Mouse (Mus musculus) ES-E14 (cell line): ENCODE results near the gene Izumo1r. TPM values are rescaled to one million over a fixed set of nuclear protein-coding genes. Genes with fewer than 3 reads are reported as not detected.

Source experiments
- DNase-seq: peaks from one replicate; pipeline ENCODE4 v3.0.0-alpha.2; 2013; ENCODE audit warnings: low read depth, low spot score
- H3K27ac ChIP-seq: 2 replicates; pipeline ENCODE4 v1.5.1; 2012; ENCODE audit warnings: low read depth, mild to moderate bottlenecking, low read length, moderate library complexity, mixed read lengths; ENCODE audit not compliant: poor library complexity, insufficient read depth, severe bottlenecking
- H3K36me3 ChIP-seq: 2 replicates; pipeline ENCODE4 v1.6.1; 2012; ENCODE audit warnings: mild to moderate bottlenecking, low read length, moderate library complexity, mixed read lengths; ENCODE audit not compliant: control insufficient read depth, poor library complexity, insufficient read depth, severe bottlenecking
- H3K4me1 ChIP-seq, 2 experiments: fragments of 150-350 bp in 1 of 2; sonication (generic) in 1 of 2; 2 replicates each; pipeline ENCODE4 v1.6.1; 2012; ENCODE audit warnings: low read length in 2 of 2, mild to moderate bottlenecking in 1 of 2, mixed read lengths in 1 of 2; ENCODE audit not compliant: control insufficient read depth in 2 of 2, insufficient read depth in 2 of 2, poor library complexity in 1 of 2
- H3K4me3 ChIP-seq, 2 experiments: fragments of 150-350 bp in 1 of 2; sonication (generic) in 1 of 2; 2 replicates each; pipeline ENCODE4 v1.5.1; 2012; ENCODE audit warnings: low read length in 2 of 2, low read depth in 1 of 2, mild to moderate bottlenecking in 1 of 2, mixed read lengths in 1 of 2; ENCODE audit not compliant: insufficient read depth in 1 of 2, poor library complexity in 1 of 2, severe bottlenecking in 1 of 2
- H3K9ac ChIP-seq: 2 replicates; pipeline ENCODE4 v1.6.1; 2012; ENCODE audit warnings: low read depth, mild to moderate bottlenecking, low read length, mixed read lengths; ENCODE audit not compliant: poor library complexity, insufficient read depth, severe bottlenecking
- H3K9me3 ChIP-seq: fragments of 150-350 bp; sonication (generic); 2 replicates; pipeline ENCODE4 v1.6.1; 2012; ENCODE audit warnings: low read depth, mild to moderate bottlenecking, low read length; ENCODE audit not compliant: control insufficient read depth, insufficient read depth
- CHD2 ChIP-seq: IDR thresholded peaks from 2 replicates; pipeline ENCODE4 v1.6.1; 2014; ENCODE audit warnings: mild to moderate bottlenecking, low read depth, low read length, inconsistent platforms
- HCFC1 ChIP-seq: IDR thresholded peaks from 2 replicates; pipeline ENCODE4 v1.6.1; 2012; ENCODE audit warnings: low read length, inconsistent platforms, borderline replicate concordance; ENCODE audit not compliant: insufficient read depth
- MAFK ChIP-seq: IDR thresholded peaks from 2 replicates; pipeline ENCODE4 v1.6.1; 2014; ENCODE audit warnings: mild to moderate bottlenecking, low read depth, low read length, inconsistent platforms; ENCODE audit not compliant: insufficient read depth
- ZC3H11A ChIP-seq: IDR thresholded peaks from 2 replicates; pipeline ENCODE4 v1.6.1; 2012; ENCODE audit warnings: low read depth, mild to moderate bottlenecking, inconsistent platforms, low read length, borderline replicate concordance
- ZNF384 ChIP-seq: IDR thresholded peaks from 2 replicates; pipeline ENCODE4 v1.6.1; 2012; ENCODE audit warnings: low read depth, low read length, inconsistent platforms
- in situ Hi-C, 2 experiments: fragments of 600-800 bp; cut with MboI; formaldehyde crosslinking; loops; one replicate each; pipeline ENCODE4 v1.15.1; 2025; ENCODE audit warnings: low sequenced_read_pairs in 2 of 2, inconsistent platforms in 1 of 2; ENCODE audit not compliant: unreplicated experiment in 2 of 2
- total RNA-seq: library from RNA; depleted of rRNA; stranded (reverse); fragments of 300-350 nt; gene quantifications from 2 replicates; pipeline ENCODE4 v1.2.3, GENCODE M21; 2012

Izumo1r gene
- total RNA-seq, 1 experiment = 0.31 TPM

- no peak for DNase-seq
- H3K27ac ChIP-seq = no peak overlapping the region
- TF ChIP-seq CHD2 (no peak), HCFC1 (no peak), MAFK (no peak), ZC3H11A (no peak), ZNF384 (no peak)
- no peak overlapping the region for H3K9ac ChIP-seq
- peaks cover 0 to 3% of the 10 kb centered on the region in 2 experiments; a peak in 1 of 4 replicates for H3K4me1 ChIP-seq
- no peaks in the 10 kb centered on the region for H3K36me3 ChIP-seq
- H3K4me3 ChIP-seq = no peak overlapping the region
- in situ Hi-C loops = no loop called here
- no peaks in the 10 kb centered on the region for H3K9me3 ChIP-seq
Measured at GRCm38 (mm10) chr9:14893388-14893787, 10.4 kb downstream of the Izumo1r start.

GRCm38 (mm10) chr9:14891891-14892290, 11.9 kb downstream of the Izumo1r start:
- Histone ChIP-seq H3K9ac (no peak overlapping the region), H3K4me1 (peaks cover 0 to 3% of the 10 kb centered on the region in 2 experiments; a peak in 1 of 4 replicates), H3K36me3 (no peaks in the 10 kb centered on the region), H3K9me3 (no peaks in the 10 kb centered on the region), H3K4me3 (no peak overlapping the region), H3K27ac (no peak overlapping the region)
- TF ChIP-seq HCFC1 (no peak), CHD2 (no peak), MAFK (no peak), ZNF384 (no peak), ZC3H11A (no peak)
- in situ Hi-C loops = no loop called here
- DNase-seq = no peak

GRCm38 (mm10) chr9:14890699-14891098, 13.1 kb downstream of the Izumo1r start:
- no peak overlapping the region for H3K4me3 ChIP-seq
- H3K4me1 ChIP-seq = peaks cover 0 to 3% of the 10 kb centered on the region in 2 experiments; a peak in 1 of 4 replicates
- in situ Hi-C loops = no loop called here
- H3K9ac ChIP-seq = no peak overlapping the region
- no peaks in the 10 kb centered on the region for H3K36me3 ChIP-seq
- no peaks in the 10 kb centered on the region for H3K9me3 ChIP-seq
- no peak overlapping the region for H3K27ac ChIP-seq
- no peak for DNase-seq
- no peak for TF ChIP-seq HCFC1
- TF ChIP-seq ZNF384 = no peak
- no peak for TF ChIP-seq CHD2
- TF ChIP-seq ZC3H11A = no peak
- no peak; the same call in 1 of the 2 replicates for TF ChIP-seq MAFK

DNA sequence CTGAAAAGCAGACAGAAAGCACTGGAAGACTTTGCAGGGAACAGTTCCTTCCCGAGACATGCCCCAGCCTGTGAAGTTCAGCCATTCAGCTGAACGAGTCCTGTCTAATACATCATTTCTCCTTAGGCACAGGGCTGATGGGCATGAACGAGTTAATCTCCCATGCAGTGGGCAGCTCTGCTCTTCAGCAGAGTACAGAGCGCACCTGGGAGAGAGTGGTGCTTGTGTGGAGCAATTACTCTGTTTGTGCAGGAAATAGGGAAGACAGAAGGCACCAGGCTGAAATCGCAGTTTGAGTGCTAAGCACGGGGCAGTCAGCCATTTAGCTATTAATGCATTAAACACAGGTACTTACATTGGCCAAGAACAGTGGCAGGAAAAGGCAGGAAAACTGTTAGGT, 15.1 kb downstream of the Izumo1r start:
- H3K4me3 ChIP-seq = no peak overlapping the region
- H3K4me1 ChIP-seq = peaks cover 0 to 3% of the 10 kb centered on the region in 2 experiments; a peak in 1 of 4 replicates
- no peaks in the 10 kb centered on the region for H3K36me3 ChIP-seq
- no peak for DNase-seq
- H3K27ac ChIP-seq = no peak overlapping the region
- in situ Hi-C loops = no loop called here
- TF ChIP-seq ZC3H11A (no peak), ZNF384 (no peak), MAFK (no peak), HCFC1 (no peak), CHD2 (no peak)
- no peak overlapping the region for H3K9ac ChIP-seq
- H3K9me3 ChIP-seq = no peaks in the 10 kb centered on the region
